Comparison of ENCODE assay signal across 24 mouse cellular contexts in genomic region chrX:137848936-137849335, GRCm38 (mm10).
DNase-seq lines count a peak whose midpoint lies in the region; TF ChIP-seq lines count a peak whose summit lies in the region.
"Had no signal": no experiment of that assay in that cellular context is flagged by ENCODE, and none has a peak within 500 bp of the region (broad histone marks: within the 10 kb centered on the region; RNA-seq: fewer than 3 reads in every experiment).

No protein-coding gene starts in this region.

- H3K4me3 ChIP-seq in layer of hippocampus, adult 2 months: no peak overlapping the region
- H3K4me3 ChIP-seq: embryonic facial prominence, embryonic 10.5 days; embryonic facial prominence, embryonic 13.5 days; erythroblast, embryonic 14.5 days; forebrain, embryonic 12.5 days; forebrain, embryonic 15.5 days; gastrocnemius, adult 2 months; hindbrain, embryonic 12.5 days; hindbrain, embryonic 15.5 days had no signal

- peak; percentile 9 for DNase-seq in layer of hippocampus, adult 11-12 months (ENCODE audit: low spot score)
- no peak for DNase-seq in layer of hippocampus, postnatal 10 days (ENCODE audit: low spot score in 2 of 2)
- peak; percentile 2 to 44 for DNase-seq in left cerebral cortex, postnatal 25 days (ENCODE audit: low spot score in 2 of 2)
- DNase-seq in left cerebral cortex, adult 18-20 months (ENCODE audit: low spot score in 2 of 2): no peak
- peak; percentile 18 to 29 for DNase-seq in layer of hippocampus, adult 2 months (ENCODE audit: low spot score in 2 of 2)
- peak; percentile 36 for DNase-seq in telencephalon, adult 2 months (ENCODE audit: low read depth, low spot score)
- DNase-seq in kidney, adult 11 months: no peak
- DNase-seq: adrenal gland, adult 2 months; adrenal gland, postnatal 14 days; cerebellum, adult 11-12 months; cerebellum, adult 8-10 months; cerebellum, postnatal 10 days; cerebellum, postnatal 36 days; embryo, embryonic 11 days; gastrocnemius, adult 2 months; gastrocnemius, postnatal 14 days; heart, adult 11 months had no signal

- intact Hi-C loops in left cerebral cortex, postnatal 25 days (cut with DNase I): no loop called here

- no peak for TF ChIP-seq CTCF in layer of hippocampus, adult 2 months (conservative IDR thresholded peaks at IDR 0.05)

- H3K27ac ChIP-seq in layer of hippocampus, adult 2 months: peak overlapping the region; percentile 53; the same call in 1 of the 2 replicates
- H3K27ac ChIP-seq: embryonic facial prominence, embryonic 10.5 days; embryonic facial prominence, embryonic 13.5 days; forebrain, embryonic 12.5 days; forebrain, embryonic 15.5 days; gastrocnemius, adult 2 months; hindbrain, embryonic 12.5 days; hindbrain, embryonic 15.5 days had no signal

Comparison
In these comparisons a context has a peak if more than half of its experiments do, and no peak if none do; other contexts are left out.
1. DNase-seq: peak in layer of hippocampus, adult 11-12 months (single experiment), left cerebral cortex, postnatal 25 days (2 of 2), layer of hippocampus, adult 2 months (2 of 2) and telencephalon, adult 2 months (single experiment); none in layer of hippocampus, postnatal 10 days (0 of 2), left cerebral cortex, adult 18-20 months (0 of 2) and kidney, adult 11 months (single experiment).